9 mouse cellular contexts compared by ENCODE assay signal in genomic region chr19:21913005-21913670, GRCm38 (mm10).
A peak's percentile ranks its signal among the peaks of the same experiment; 100 is the strongest.
DNase-seq lines count a peak whose midpoint lies in the region; ATAC-seq and TF ChIP-seq lines count a peak whose summit lies in the region.
"Had no signal": no experiment of that assay in that cellular context is flagged by ENCODE, and none has a peak within 500 bp of the region (broad histone marks: within the 10 kb centered on the region; RNA-seq: fewer than 3 reads in every experiment).

No protein-coding gene starts in this region.

- intact Hi-C loops in gastrocnemius, postnatal 14 days (cut with DNase I; ENCODE audit: low total_unique reads): no loop called here

- DNase-seq in T-cell, adult 2 months (ENCODE audit: low spot score): peak; percentile 3
- peak; percentile 11 for DNase-seq in gastrocnemius, postnatal 14 days
- peak; percentile 60 for DNase-seq in lung, postnatal 14 days
- DNase-seq in neural tube, embryonic 10.5 days (ENCODE audit: extremely low spot score, low spot score): no peak
- no peak for DNase-seq in cerebellum, adult 2 months
- DNase-seq in layer of hippocampus, adult 2 months (ENCODE audit: low spot score in 2 of 2): no peak

- H3K36me3 ChIP-seq in intestine, embryonic 15.5 days: no peaks in the 10 kb centered on the region
- H3K36me3 ChIP-seq: limb, embryonic 13.5 days had no signal

- H3K9me3 ChIP-seq in intestine, embryonic 15.5 days: no peaks in the 10 kb centered on the region
- H3K9me3 ChIP-seq: limb, embryonic 13.5 days had no signal

- no peaks in the 10 kb centered on the region for H3K4me1 ChIP-seq in cerebellum, adult 2 months (ENCODE audit: control insufficient read depth, insufficient read depth, low read length)
- no peaks in the 10 kb centered on the region for H3K4me1 ChIP-seq in intestine, embryonic 15.5 days (replicated peaks)

- H3K4me3 ChIP-seq in cerebellum, adult 2 months (replicated peaks; ENCODE audit: insufficient read depth, low read depth, low read length): no peak overlapping the region
- H3K4me3 ChIP-seq in intestine, embryonic 15.5 days (replicated peaks): no peak overlapping the region
- no peak overlapping the region for H3K4me3 ChIP-seq in layer of hippocampus, adult 2 months
- H3K4me3 ChIP-seq: limb, embryonic 13.5 days had no signal

- ATAC-seq in inflammation-experienced regulatory T-cells, adult 6 months: peak; percentile 89
- no peak for ATAC-seq in intestine, embryonic 15.5 days

- 66% methylated on average over 8 of the region's 8 CpGs for WGBS in cerebellum, adult 2 months
- 71% methylated on average over 8 of the region's 8 CpGs for WGBS in intestine, embryonic 15.5 days

- H3K9ac ChIP-seq in intestine, embryonic 15.5 days: no peak overlapping the region
- H3K9ac ChIP-seq: limb, embryonic 13.5 days had no signal

- no peak overlapping the region for H3K27ac ChIP-seq in cerebellum, adult 2 months (ENCODE audit: insufficient read depth, low read length)
- no peak overlapping the region for H3K27ac ChIP-seq in intestine, embryonic 15.5 days
- H3K27ac ChIP-seq in layer of hippocampus, adult 2 months: no peak overlapping the region
- H3K27ac ChIP-seq: limb, embryonic 13.5 days had no signal

- no peak for TF ChIP-seq CTCF in cerebellum, adult 2 months (IDR thresholded peaks at IDR 0.05; ENCODE audit: borderline replicate concordance, insufficient read depth, low read depth, low read length)
- TF ChIP-seq CTCF in layer of hippocampus, adult 2 months (conservative IDR thresholded peaks at IDR 0.05): no peak

- TF ChIP-seq POLR2A in cerebellum, adult 2 months (IDR thresholded peaks at IDR 0.05; ENCODE audit: borderline replicate concordance, insufficient read depth, low read length): no peak

- H3K27me3 ChIP-seq in cerebellum, adult 2 months (ENCODE audit: control insufficient read depth, insufficient read depth, low read length): no peaks in the 10 kb centered on the region
- H3K27me3 ChIP-seq in intestine, embryonic 15.5 days (replicated peaks): no peaks in the 10 kb centered on the region
- H3K27me3 ChIP-seq: limb, embryonic 13.5 days had no signal

- no peak overlapping the region for H3K4me2 ChIP-seq in intestine, embryonic 15.5 days (replicated peaks)
- H3K4me2 ChIP-seq: limb, embryonic 13.5 days had no signal

Comparison
In these comparisons a context has a peak if more than half of its experiments do, and no peak if none do; other contexts are left out.
1. DNase-seq: peak in T-cell, adult 2 months (single experiment), gastrocnemius, postnatal 14 days (single experiment) and lung, postnatal 14 days (single experiment); none in neural tube, embryonic 10.5 days (single experiment), cerebellum, adult 2 months (0 of 2) and layer of hippocampus, adult 2 months (0 of 2).